Mouse (Mus musculus): ENCODE data around the gene Gpat2. TPM values are rescaled to one million over a fixed set of nuclear protein-coding genes. Genes with fewer than 3 reads are reported as not detected.

Gene Gpat2
- polyA plus RNA-seq, 1 experiment from 2014 or later, result 0.22 TPM

- Histone ChIP-seq H3K4me2 (replicated peaks; ENCODE audit: low read depth, low read length) (no peak overlapping the region), H3K36me3 (ENCODE audit: insufficient read depth, low read length) (no peaks in the 10 kb centered on the region), H3K4me3 (ENCODE audit: low read length) (no peak overlapping the region), H3K4me1 (ENCODE audit: insufficient read depth, low read length) (no peaks in the 10 kb centered on the region), H3K9me3 (ENCODE audit: low read length) (no peaks in the 10 kb centered on the region), H3K9ac (replicated peaks; ENCODE audit: low read length) (no peak overlapping the region), H3K27me3 (ENCODE audit: insufficient read depth, low read length) (no peaks in the 10 kb centered on the region), H3K27ac (ENCODE audit: low read length) (no peak overlapping the region)
- 49% methylated on average over 9 of the region's 9 CpGs for WGBS
- ATAC-seq (ENCODE audit: low FRiP score, low TSS enrichment), result no peak
Measured at GRCm38 (mm10) chr2:127461351-127461750, 36.4 kb downstream of the Gpat2 start.

- Histone ChIP-seq H3K27ac (ENCODE audit: low read length) (no peak overlapping the region), H3K4me2 (replicated peaks; ENCODE audit: low read depth, low read length) (no peak overlapping the region), H3K9ac (replicated peaks; ENCODE audit: low read length) (no peak overlapping the region), H3K27me3 (ENCODE audit: insufficient read depth, low read length) (no peaks in the 10 kb centered on the region), H3K4me1 (ENCODE audit: insufficient read depth, low read length) (no peaks in the 10 kb centered on the region), H3K36me3 (ENCODE audit: insufficient read depth, low read length) (no peaks in the 10 kb centered on the region), H3K9me3 (ENCODE audit: low read length) (no peaks in the 10 kb centered on the region), H3K4me3 (ENCODE audit: low read length) (no peak overlapping the region)
- peak; percentile 78; the same call in 1 of the 2 replicates for ATAC-seq (ENCODE audit: low FRiP score, low TSS enrichment)
- 7% methylated on average over 8 of the region's 8 CpGs for WGBS
Measured at GRCm38 (mm10) chr2:127462314-127462713, 37.3 kb downstream of the Gpat2 start.

GRCm38 (mm10) chr2:127470183-127470582 lies 45.2 kb downstream of the Gpat2 start:
- Histone ChIP-seq H3K27me3 (ENCODE audit: insufficient read depth, low read length) (no peaks in the 10 kb centered on the region), H3K9me3 (ENCODE audit: low read length) (no peaks in the 10 kb centered on the region), H3K36me3 (ENCODE audit: insufficient read depth, low read length) (no peaks in the 10 kb centered on the region), H3K9ac (replicated peaks; ENCODE audit: low read length) (no peak overlapping the region), H3K27ac (ENCODE audit: low read length) (no peak overlapping the region), H3K4me1 (ENCODE audit: insufficient read depth, low read length) (no peaks in the 10 kb centered on the region), H3K4me2 (replicated peaks; ENCODE audit: low read depth, low read length) (no peak overlapping the region), H3K4me3 (ENCODE audit: low read length) (no peak overlapping the region)
- WGBS, result 89% methylated on average over 5 of the region's 5 CpGs
- ATAC-seq (ENCODE audit: low FRiP score, low TSS enrichment), result no peak

- no peak for ATAC-seq (ENCODE audit: low FRiP score, low TSS enrichment)
- Histone ChIP-seq H3K4me2 (replicated peaks; ENCODE audit: low read depth, low read length) (no peak overlapping the region), H3K27ac (ENCODE audit: low read length) (no peak overlapping the region), H3K27me3 (ENCODE audit: insufficient read depth, low read length) (no peaks in the 10 kb centered on the region), H3K9ac (replicated peaks; ENCODE audit: low read length) (no peak overlapping the region), H3K9me3 (ENCODE audit: low read length) (no peaks in the 10 kb centered on the region), H3K36me3 (ENCODE audit: insufficient read depth, low read length) (no peaks in the 10 kb centered on the region), H3K4me3 (ENCODE audit: low read length) (no peak overlapping the region), H3K4me1 (ENCODE audit: insufficient read depth, low read length) (no peaks in the 10 kb centered on the region)
- WGBS, result 83% methylated on average over 10 of the region's 10 CpGs
Measured at GRCm38 (mm10) chr2:127470661-127471060, 45.7 kb downstream of the Gpat2 start.

- Histone ChIP-seq H3K4me1 (ENCODE audit: insufficient read depth, low read length) (no peaks in the 10 kb centered on the region), H3K36me3 (ENCODE audit: insufficient read depth, low read length) (no peaks in the 10 kb centered on the region), H3K9ac (replicated peaks; ENCODE audit: low read length) (no peak overlapping the region), H3K9me3 (ENCODE audit: low read length) (no peaks in the 10 kb centered on the region), H3K27me3 (ENCODE audit: insufficient read depth, low read length) (no peaks in the 10 kb centered on the region), H3K27ac (ENCODE audit: low read length) (no peak overlapping the region), H3K4me2 (replicated peaks; ENCODE audit: low read depth, low read length) (no peak overlapping the region), H3K4me3 (ENCODE audit: low read length) (no peak overlapping the region)
- no peak for ATAC-seq (ENCODE audit: low FRiP score, low TSS enrichment)
- WGBS, result 85% methylated on average over 8 of the region's 8 CpGs
Measured at GRCm38 (mm10) chr2:127471281-127471680, 46.3 kb downstream of the Gpat2 start.

GRCm38 (mm10) chr2:127472279-127472678 lies 47.3 kb downstream of the Gpat2 start:
- H3K4me1 ChIP-seq (ENCODE audit: insufficient read depth, low read length), result no peaks in the 10 kb centered on the region
- no peak overlapping the region for H3K27ac ChIP-seq (ENCODE audit: low read length)
- H3K4me3 ChIP-seq (ENCODE audit: low read length), result no peak overlapping the region
- no peak for ATAC-seq (ENCODE audit: low FRiP score, low TSS enrichment)
- no peaks in the 10 kb centered on the region for H3K36me3 ChIP-seq (ENCODE audit: insufficient read depth, low read length)
- 57% methylated on average over 3 of the region's 3 CpGs for WGBS
- no peaks in the 10 kb centered on the region for H3K9me3 ChIP-seq (ENCODE audit: low read length)
- no peak overlapping the region for H3K9ac ChIP-seq (replicated peaks; ENCODE audit: low read length)
- H3K4me2 ChIP-seq (replicated peaks; ENCODE audit: low read depth, low read length), result no peak overlapping the region
- no peaks in the 10 kb centered on the region for H3K27me3 ChIP-seq (ENCODE audit: insufficient read depth, low read length)

- ATAC-seq (ENCODE audit: low FRiP score, low TSS enrichment), result no peak
- no peak overlapping the region for H3K4me2 ChIP-seq (replicated peaks; ENCODE audit: low read depth, low read length)
- no peak overlapping the region for H3K9ac ChIP-seq (replicated peaks; ENCODE audit: low read length)
- 58% methylated on average over 4 of the region's 4 CpGs for WGBS
- no peak overlapping the region for H3K4me3 ChIP-seq (ENCODE audit: low read length)
- no peaks in the 10 kb centered on the region for H3K9me3 ChIP-seq (ENCODE audit: low read length)
- peaks cover 24% of the 10 kb centered on the region for H3K4me1 ChIP-seq (ENCODE audit: insufficient read depth, low read length)
- no peaks in the 10 kb centered on the region for H3K36me3 ChIP-seq (ENCODE audit: insufficient read depth, low read length)
- H3K27ac ChIP-seq (ENCODE audit: low read length), result no peak overlapping the region
- peaks cover 46% of the 10 kb centered on the region for H3K27me3 ChIP-seq (ENCODE audit: insufficient read depth, low read length)
Measured at GRCm38 (mm10) chr2:127479210-127479609, 54.2 kb downstream of the Gpat2 start.

GRCm38 (mm10) chr2:127479763-127480162 lies 54.8 kb downstream of the Gpat2 start:
- Histone ChIP-seq H3K9ac (replicated peaks; ENCODE audit: low read length) (no peak overlapping the region), H3K4me1 (ENCODE audit: insufficient read depth, low read length) (peaks cover 30% of the 10 kb centered on the region), H3K4me2 (replicated peaks; ENCODE audit: low read depth, low read length) (no peak overlapping the region), H3K9me3 (ENCODE audit: low read length) (no peaks in the 10 kb centered on the region), H3K4me3 (ENCODE audit: low read length) (no peak overlapping the region), H3K27ac (ENCODE audit: low read length) (no peak overlapping the region), H3K27me3 (ENCODE audit: insufficient read depth, low read length) (peaks cover 51% of the 10 kb centered on the region), H3K36me3 (ENCODE audit: insufficient read depth, low read length) (no peaks in the 10 kb centered on the region)
- 61% methylated on average over 10 of the region's 10 CpGs for whole genome bisulfite sequencing
- no peak for ATAC-seq (ENCODE audit: low FRiP score, low TSS enrichment)

GRCm38 (mm10) chr2:127481841-127482532 lies 57.0 kb downstream of the Gpat2 start:
- H3K4me2 ChIP-seq (replicated peaks; ENCODE audit: low read depth, low read length), result peak overlapping the region; percentile 95
- peak; percentile 44 for ATAC-seq (ENCODE audit: low FRiP score, low TSS enrichment)
- peak overlapping the region; percentile 66 for H3K4me3 ChIP-seq (ENCODE audit: low read length)
- peaks cover 34% of the 10 kb centered on the region for H3K4me1 ChIP-seq (ENCODE audit: insufficient read depth, low read length)
- H3K36me3 ChIP-seq (ENCODE audit: insufficient read depth, low read length), result no peaks in the 10 kb centered on the region
- under 1% methylated on average over 56 of the region's 59 CpGs for WGBS
- peaks cover 58% of the 10 kb centered on the region for H3K27me3 ChIP-seq (ENCODE audit: insufficient read depth, low read length)
- H3K9me3 ChIP-seq (ENCODE audit: low read length), result no peaks in the 10 kb centered on the region
- H3K27ac ChIP-seq (ENCODE audit: low read length), result no peak overlapping the region
- peak overlapping the region; percentile 65 for H3K9ac ChIP-seq (replicated peaks; ENCODE audit: low read length)

- ATAC-seq (ENCODE audit: low FRiP score, low TSS enrichment), result peak; percentile 92
- H3K9ac ChIP-seq (replicated peaks; ENCODE audit: low read length), result peak overlapping the region; percentile 65
- H3K9me3 ChIP-seq (ENCODE audit: low read length), result no peaks in the 10 kb centered on the region
- 1% methylated on average over 19 of the region's 21 CpGs for WGBS
- no peaks in the 10 kb centered on the region for H3K36me3 ChIP-seq (ENCODE audit: insufficient read depth, low read length)
- H3K27ac ChIP-seq (ENCODE audit: low read length), result peak overlapping the region; percentile 13; the same call in 1 of the 2 replicates
- H3K4me3 ChIP-seq (ENCODE audit: low read length), result peak overlapping the region; percentile 66
- H3K4me1 ChIP-seq (ENCODE audit: insufficient read depth, low read length), result peaks cover 34% of the 10 kb centered on the region
- peaks cover 58% of the 10 kb centered on the region for H3K27me3 ChIP-seq (ENCODE audit: insufficient read depth, low read length)
- H3K4me2 ChIP-seq (replicated peaks; ENCODE audit: low read depth, low read length), result peak overlapping the region; percentile 95
Measured at GRCm38 (mm10) chr2:127482533-127482911, 57.5 kb downstream of the Gpat2 start.
